Mouse (Mus musculus): ENCODE results near the gene Vopp1. TPM values are rescaled to one million over a fixed set of nuclear protein-coding genes. Genes with fewer than 3 reads are reported as not detected.

Vopp1 gene
- total and polyA plus RNA-seq, 3 experiments = 5.3 to 37.1 (median 31.9) TPM

GRCm38 (mm10) chr6:57702376-57702742 is 122.6 kb downstream of the Vopp1 start, which contains the start of gene Lancl2:
TSS of gene Lancl2 (plus strand) at chr6:57702540.
- DNase-seq (ENCODE audit: low spot score) = peak; percentile 5
- H3K27me3 ChIP-seq (ENCODE audit: insufficient read depth, low read length) = no peaks in the 10 kb centered on the region
- H3K4me3 ChIP-seq (ENCODE audit: low read depth, low read length) = peak within 1 kb of the TSS; percentile 83
- TF ChIP-seq TAL1 (conservative IDR thresholded peaks at IDR 0.05; ENCODE audit: low read depth, low read length) = no peak
- no peak for TF ChIP-seq GATA1 (IDR thresholded peaks at IDR 0.05; ENCODE audit: borderline replicate concordance, low read length)
- TF ChIP-seq CTCF (IDR thresholded peaks at IDR 0.05; ENCODE audit: low read depth, low read length) = no peak
- TF ChIP-seq GATA2 (IDR thresholded peaks at IDR 0.05; ENCODE audit: borderline replicate concordance, low read depth, low read length) = no peak
- no peak for TF ChIP-seq POLR2AphosphoS5 (IDR thresholded peaks at IDR 0.05; ENCODE audit: insufficient replicate concordance, low read depth, low read length)
- peaks cover 21% of the 10 kb centered on the region for H3K4me1 ChIP-seq (ENCODE audit: insufficient read depth, low read depth, low read length)
- no peaks in the 10 kb centered on the region for H3K9me3 ChIP-seq (replicated peaks)
- ATAC-seq (ENCODE audit: extremely low read depth, insufficient number of reproducible peaks, low FRiP score, poor library complexity, severe bottlenecking) = peak; percentile 7; the same call in 1 of the 2 replicates
- H3K36me3 ChIP-seq (replicated peaks) = no peaks in the 10 kb centered on the region

GRCm38 (mm10) chr6:57701686-57702085 is 123.3 kb downstream of the Vopp1 start:
- Histone ChIP-seq H3K27me3 (ENCODE audit: insufficient read depth, low read length) (no peaks in the 10 kb centered on the region), H3K9me3 (replicated peaks) (no peaks in the 10 kb centered on the region), H3K4me1 (ENCODE audit: insufficient read depth, low read depth, low read length) (peaks cover 18% of the 10 kb centered on the region), H3K36me3 (replicated peaks) (no peaks in the 10 kb centered on the region), H3K4me3 (ENCODE audit: low read depth, low read length) (no peak overlapping the region)
- ATAC-seq (ENCODE audit: extremely low read depth, insufficient number of reproducible peaks, low FRiP score, poor library complexity, severe bottlenecking) (no peak), DNase-seq (ENCODE audit: low spot score) (no peak)
- no peak for TF ChIP-seq GATA1 (IDR thresholded peaks at IDR 0.05; ENCODE audit: borderline replicate concordance, low read length)
- TF ChIP-seq CTCF (IDR thresholded peaks at IDR 0.05; ENCODE audit: low read depth, low read length) = no peak
- TF ChIP-seq POLR2AphosphoS5 (IDR thresholded peaks at IDR 0.05; ENCODE audit: insufficient replicate concordance, low read depth, low read length) = no peak
- no peak for TF ChIP-seq TAL1 (conservative IDR thresholded peaks at IDR 0.05; ENCODE audit: low read depth, low read length)
- TF ChIP-seq GATA2 (IDR thresholded peaks at IDR 0.05; ENCODE audit: borderline replicate concordance, low read depth, low read length) = no peak

DNA sequence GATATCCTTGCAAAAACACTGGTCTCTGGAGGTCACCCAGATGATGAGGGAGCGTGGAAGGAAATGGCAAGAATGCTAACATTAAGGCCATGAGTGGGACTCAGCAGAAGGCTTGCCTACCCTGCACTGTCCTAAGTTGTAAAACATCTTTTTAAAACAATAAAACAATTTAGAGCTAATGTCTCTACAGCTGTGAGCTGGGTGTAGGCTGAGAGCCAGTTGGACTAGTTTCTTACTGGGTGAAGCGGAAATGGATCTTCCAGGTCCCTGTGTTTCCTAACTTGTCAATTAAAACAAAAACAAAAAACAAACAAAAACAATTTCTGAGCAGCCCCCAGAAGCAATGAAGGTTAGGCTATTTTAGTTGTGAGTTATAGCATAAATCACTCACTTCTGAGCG is 131.8 kb downstream of the Vopp1 start:
- H3K27me3 ChIP-seq (ENCODE audit: insufficient read depth, low read length) = no peaks in the 10 kb centered on the region
- TF ChIP-seq GATA2 (IDR thresholded peaks at IDR 0.05; ENCODE audit: borderline replicate concordance, low read depth, low read length) = no peak
- TF ChIP-seq POLR2AphosphoS5 (IDR thresholded peaks at IDR 0.05; ENCODE audit: insufficient replicate concordance, low read depth, low read length) = no peak
- TF ChIP-seq TAL1 (conservative IDR thresholded peaks at IDR 0.05; ENCODE audit: low read depth, low read length) = no peak
- no peak for TF ChIP-seq CTCF (IDR thresholded peaks at IDR 0.05; ENCODE audit: low read depth, low read length)
- no peak for TF ChIP-seq GATA1 (IDR thresholded peaks at IDR 0.05; ENCODE audit: borderline replicate concordance, low read length)
- H3K4me1 ChIP-seq (ENCODE audit: insufficient read depth, low read depth, low read length) = peaks cover 13% of the 10 kb centered on the region; the same call in 1 of the 2 replicates
- H3K9me3 ChIP-seq (replicated peaks) = no peaks in the 10 kb centered on the region
- H3K4me3 ChIP-seq (ENCODE audit: low read depth, low read length) = no peak overlapping the region
- DNase-seq (ENCODE audit: low spot score) (no peak), ATAC-seq (ENCODE audit: extremely low read depth, insufficient number of reproducible peaks, low FRiP score, poor library complexity, severe bottlenecking) (no peak)
- H3K36me3 ChIP-seq (replicated peaks) = peaks cover 20% of the 10 kb centered on the region

DNA sequence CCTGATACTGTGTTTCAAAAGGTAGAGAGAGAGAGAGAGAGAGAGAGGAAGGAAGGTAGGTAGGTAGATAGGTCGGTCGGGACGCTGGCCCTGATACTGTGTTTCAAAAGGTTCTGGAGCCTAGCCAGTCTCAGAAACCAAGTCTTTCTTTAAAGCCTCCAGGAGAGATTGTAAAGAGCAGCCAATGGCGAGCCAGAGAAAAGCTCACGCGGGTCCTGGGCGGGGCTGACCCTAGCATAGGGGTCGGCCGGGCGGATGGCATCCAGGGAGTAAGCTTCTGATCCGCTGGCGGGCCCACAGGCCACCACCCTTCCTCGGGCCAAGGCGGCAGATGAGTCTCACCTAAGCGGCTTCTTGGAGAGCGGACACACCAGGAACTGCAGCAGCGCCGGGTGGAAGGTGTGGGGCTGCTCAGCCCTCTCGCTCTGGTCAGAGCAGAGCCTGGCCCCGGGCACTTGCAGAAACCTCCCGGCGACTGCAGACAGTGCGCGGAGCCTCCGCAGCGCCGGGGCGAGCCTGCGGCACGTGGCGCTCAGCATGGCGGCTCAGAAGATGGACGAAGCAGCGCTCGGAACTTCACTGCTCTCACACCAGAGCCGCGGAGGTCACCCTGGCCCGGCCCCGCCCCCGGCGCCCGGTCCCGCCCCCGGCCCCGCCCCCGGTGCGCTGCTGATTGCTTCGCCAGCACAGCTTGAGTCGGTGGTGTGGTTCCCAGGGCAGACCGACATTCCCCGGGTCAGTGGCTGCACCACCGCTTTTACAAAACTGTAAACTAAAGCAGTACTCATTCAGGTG is 133.3 kb downstream of the Vopp1 start, which contains the start of gene Pyurf:
Pyurf (minus strand) TSS at position 612 of the 795 bp plus-strand sequence.
- Histone ChIP-seq H3K36me3 (replicated peaks) (peaks cover 33% of the 10 kb centered on the region), H3K9me3 (replicated peaks) (no peaks in the 10 kb centered on the region), H3K27me3 (ENCODE audit: insufficient read depth, low read length) (no peaks in the 10 kb centered on the region), H3K4me3 (ENCODE audit: low read depth, low read length) (peak within 1 kb of the TSS; percentile 87), H3K4me1 (ENCODE audit: insufficient read depth, low read depth, low read length) (peaks cover 13% of the 10 kb centered on the region; the same call in 1 of the 2 replicates)
- DNase-seq (ENCODE audit: low spot score) = peak; percentile 92
- peak; percentile 91 for ATAC-seq (ENCODE audit: extremely low read depth, insufficient number of reproducible peaks, low FRiP score, poor library complexity, severe bottlenecking)
- no peak for TF ChIP-seq GATA2 (IDR thresholded peaks at IDR 0.05; ENCODE audit: borderline replicate concordance, low read depth, low read length)
- no peak for TF ChIP-seq GATA1 (IDR thresholded peaks at IDR 0.05; ENCODE audit: borderline replicate concordance, low read length)
- no peak for TF ChIP-seq CTCF (IDR thresholded peaks at IDR 0.05; ENCODE audit: low read depth, low read length)
- no peak for TF ChIP-seq TAL1 (conservative IDR thresholded peaks at IDR 0.05; ENCODE audit: low read depth, low read length)
- TF ChIP-seq POLR2AphosphoS5 (IDR thresholded peaks at IDR 0.05; ENCODE audit: insufficient replicate concordance, low read depth, low read length) = no peak

DNA sequence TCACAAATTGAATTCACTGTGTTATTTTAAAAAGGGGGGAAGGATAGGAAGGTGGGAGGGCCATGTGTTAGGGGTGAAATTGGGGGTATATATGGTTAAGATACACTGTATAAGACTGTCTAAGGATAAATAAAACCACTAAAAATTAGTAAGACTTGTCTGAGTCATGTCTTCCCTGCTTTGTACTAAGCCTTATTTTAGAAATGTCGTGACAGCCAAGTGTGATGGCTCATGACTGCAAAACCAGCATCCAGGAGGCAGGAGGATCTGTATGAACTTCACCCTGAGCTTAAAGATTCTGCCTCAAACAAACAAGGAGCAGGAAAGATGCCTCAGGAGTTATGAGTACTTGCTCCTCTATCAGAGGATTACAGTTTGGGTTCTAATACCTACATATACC is 140.8 kb downstream of the Vopp1 start:
- Histone ChIP-seq H3K9me3 (replicated peaks) (no peaks in the 10 kb centered on the region), H3K4me3 (ENCODE audit: low read depth, low read length) (no peak overlapping the region), H3K27me3 (ENCODE audit: insufficient read depth, low read length) (no peaks in the 10 kb centered on the region), H3K36me3 (replicated peaks) (peaks cover 34% of the 10 kb centered on the region), H3K4me1 (ENCODE audit: insufficient read depth, low read depth, low read length) (0 out of 2 replicates have a peak, but pooled peaks cover 4% of the 10 kb centered on the region)
- ATAC-seq (ENCODE audit: extremely low read depth, insufficient number of reproducible peaks, low FRiP score, poor library complexity, severe bottlenecking) (no peak), DNase-seq (ENCODE audit: low spot score) (no peak)
- TF ChIP-seq GATA1 (IDR thresholded peaks at IDR 0.05; ENCODE audit: borderline replicate concordance, low read length) (no peak), TAL1 (conservative IDR thresholded peaks at IDR 0.05; ENCODE audit: low read depth, low read length) (no peak), GATA2 (IDR thresholded peaks at IDR 0.05; ENCODE audit: borderline replicate concordance, low read depth, low read length) (no peak), POLR2AphosphoS5 (IDR thresholded peaks at IDR 0.05; ENCODE audit: insufficient replicate concordance, low read depth, low read length) (no peak), CTCF (IDR thresholded peaks at IDR 0.05; ENCODE audit: low read depth, low read length) (no peak)

Other genes starting within 250 kb of the Vopp1 start
- 1.1 TPM in 1 of 2 replicates, not detected in the other for gene Herc6, start 244.2 kb downstream of the Vopp1 start, total RNA-seq (2014; fragmentation: Nextera tagmentation)
- gene Herc6, start 244.2 kb downstream of the Vopp1 start, total RNA-seq (2017) = under 0.01 and 0.22 TPM in 2 replicates
- not detected in 2 replicates for gene Herc6, start 244.2 kb downstream of the Vopp1 start, polyA plus RNA-seq (2012)
- 10.8 and 12.0 TPM in 2 replicates for gene Pyurf, start 133.1 kb downstream of the Vopp1 start, total RNA-seq (2014; fragmentation: Nextera tagmentation)
- 21.0 and 23.0 TPM in 2 replicates for gene Pyurf, start 133.1 kb downstream of the Vopp1 start, total RNA-seq (2017)
- 13.8 and 20.6 TPM in 2 replicates for gene Pyurf, start 133.1 kb downstream of the Vopp1 start, polyA plus RNA-seq (2012)
- 33.8 and 34.4 TPM in 2 replicates for gene Lancl2, start 122.6 kb downstream of the Vopp1 start, total RNA-seq (2014; fragmentation: Nextera tagmentation)
- gene Lancl2, start 122.6 kb downstream of the Vopp1 start, total RNA-seq (2017) = 25.3 and 26.2 TPM in 2 replicates
- gene Lancl2, start 122.6 kb downstream of the Vopp1 start, polyA plus RNA-seq (2012) = 22.1 and 23.3 TPM in 2 replicates
- not detected in 2 replicates for gene Vmn1r21, start 25.2 kb upstream of the Vopp1 start, total RNA-seq (2014; fragmentation: Nextera tagmentation)
- gene Vmn1r21, start 25.2 kb upstream of the Vopp1 start, total RNA-seq (2017) = 0.22 TPM in 1 of 2 replicates, not detected in the other
- gene Vmn1r21, start 25.2 kb upstream of the Vopp1 start, polyA plus RNA-seq (2012) = not detected in 2 replicates
- not detected in 2 replicates for gene Vmn1r22, start 82.9 kb upstream of the Vopp1 start, total RNA-seq (2014; fragmentation: Nextera tagmentation)
- 0.16 TPM in 1 of 2 replicates, not detected in the other for gene Vmn1r22, start 82.9 kb upstream of the Vopp1 start, total RNA-seq (2017)
- not detected in 2 replicates for gene Vmn1r22, start 82.9 kb upstream of the Vopp1 start, polyA plus RNA-seq (2012)
- not detected in 2 replicates for gene Vmn1r23, start 101.7 kb upstream of the Vopp1 start, total RNA-seq (2014; fragmentation: Nextera tagmentation)
- gene Vmn1r23, start 101.7 kb upstream of the Vopp1 start, total RNA-seq (2017) = not detected in 2 replicates
- not detected in 2 replicates for gene Vmn1r23, start 101.7 kb upstream of the Vopp1 start, polyA plus RNA-seq (2012)
- gene Vmn1r24, start 136.3 kb upstream of the Vopp1 start, total RNA-seq (2014; fragmentation: Nextera tagmentation) = not detected in 2 replicates
- gene Vmn1r24, start 136.3 kb upstream of the Vopp1 start, total RNA-seq (2017) = not detected in 2 replicates
- gene Vmn1r24, start 136.3 kb upstream of the Vopp1 start, polyA plus RNA-seq (2012) = not detected in 2 replicates
- not detected in 2 replicates for gene Vmn1r25, start 155.7 kb upstream of the Vopp1 start, total RNA-seq (2014; fragmentation: Nextera tagmentation)
- 0.22 TPM in 1 of 2 replicates, not detected in the other for gene Vmn1r25, start 155.7 kb upstream of the Vopp1 start, total RNA-seq (2017)
- gene Vmn1r25, start 155.7 kb upstream of the Vopp1 start, polyA plus RNA-seq (2012) = not detected in 2 replicates
- gene Vmn1r26, start 190.0 kb upstream of the Vopp1 start, total RNA-seq (2014; fragmentation: Nextera tagmentation) = not detected in 2 replicates
- 0.06 and 0.11 TPM in 2 replicates for gene Vmn1r26, start 190.0 kb upstream of the Vopp1 start, total RNA-seq (2017)
- gene Vmn1r26, start 190.0 kb upstream of the Vopp1 start, polyA plus RNA-seq (2012) = not detected in 2 replicates